Mouse (Mus musculus): Measurements from ENCODE around the gene Ino80b.
A peak's percentile ranks its signal among the peaks of the same experiment; 100 is the strongest.

Ino80b gene

GRCm38 (mm10) chr6:83118825-83119733 lies 6.2 kb downstream of the Ino80b start:
- DNase-seq (ENCODE audit: inconsistent age in 2 of 2, low spot score in 1 of 2): peak; percentile 22 to 62

- peak; percentile 21 to 51 for DNase-seq (ENCODE audit: inconsistent age in 2 of 2, low spot score in 1 of 2)
Observed at GRCm38 (mm10) chr6:83118369-83118768, 6.9 kb downstream of the Ino80b start.

- DNase-seq (ENCODE audit: inconsistent age in 2 of 2, low spot score in 1 of 2): peak in 1 of 2 experiments; percentile 79
Observed at GRCm38 (mm10) chr6:83117616-83118015, 7.6 kb downstream of the Ino80b start.

GRCm38 (mm10) chr6:83117165-83117438 lies 8.1 kb downstream of the Ino80b start:
- peak in 1 of 2 experiments; percentile 55 for DNase-seq (ENCODE audit: inconsistent age in 2 of 2, low spot score in 1 of 2)

- DNase-seq (ENCODE audit: inconsistent age in 2 of 2, low spot score in 1 of 2): peak in 1 of 2 experiments; percentile 62
Observed at GRCm38 (mm10) chr6:83116373-83117164, 8.7 kb downstream of the Ino80b start.

- no peak for DNase-seq (ENCODE audit: inconsistent age in 2 of 2, low spot score in 1 of 2)
Observed at GRCm38 (mm10) chr6:83115682-83116372, 9.4 kb downstream of the Ino80b start.

GRCm38 (mm10) chr6:83115011-83115671 lies 10.1 kb downstream of the Ino80b start, which contains the start of gene Mogs:
TSS of gene Mogs (plus strand) at chr6:83115496.
- peak; percentile 96 to 98 for DNase-seq (ENCODE audit: inconsistent age in 2 of 2, low spot score in 1 of 2)

- DNase-seq (ENCODE audit: inconsistent age in 2 of 2, low spot score in 1 of 2): peak in 1 of 2 experiments; percentile 24
Observed at GRCm38 (mm10) chr6:83111510-83112136, 13.6 kb downstream of the Ino80b start.

GRCm38 (mm10) chr6:83108762-83109668 lies 16.2 kb downstream of the Ino80b start, which contains the start of gene Mrpl53:
TSS of gene Mrpl53 (plus strand) at chr6:83109040.
- DNase-seq (ENCODE audit: inconsistent age in 2 of 2, low spot score in 1 of 2): peak; percentile 89 to 97

- DNase-seq (ENCODE audit: inconsistent age in 2 of 2, low spot score in 1 of 2): peak; percentile 83 to 94
Observed at GRCm38 (mm10) chr6:83107566-83108400, 17.4 kb downstream of the Ino80b start.

GRCm38 (mm10) chr6:83104158-83104557 lies 21.1 kb downstream of the Ino80b start:
- DNase-seq (ENCODE audit: inconsistent age in 2 of 2, low spot score in 1 of 2): no peak

- DNase-seq (ENCODE audit: inconsistent age in 2 of 2, low spot score in 1 of 2): no peak
Observed at GRCm38 (mm10) chr6:83103130-83103650, 22.0 kb downstream of the Ino80b start.

- DNase-seq (ENCODE audit: inconsistent age in 2 of 2, low spot score in 1 of 2): peak; percentile 84 to 92
Observed at GRCm38 (mm10) chr6:83101688-83102556, 23.3 kb downstream of the Ino80b start.

GRCm38 (mm10) chr6:83101316-83101687 lies 23.9 kb downstream of the Ino80b start, which contains the start of the genes Ccdc142 and Gm42688:
TSS of gene Ccdc142 (plus strand) at chr6:83101601.
TSS of gene Gm42688 (plus strand) at chr6:83101617.
- DNase-seq (ENCODE audit: inconsistent age in 2 of 2, low spot score in 1 of 2): peak; percentile 94 to 97

- peak; percentile 75 to 95 for DNase-seq (ENCODE audit: inconsistent age in 2 of 2, low spot score in 1 of 2)
Observed at GRCm38 (mm10) chr6:83098411-83098810, 26.8 kb downstream of the Ino80b start.

GRCm38 (mm10) chr6:83095968-83096367 lies 29.3 kb downstream of the Ino80b start:
- peak in 1 of 2 experiments; percentile 45 for DNase-seq (ENCODE audit: inconsistent age in 2 of 2, low spot score in 1 of 2)
